Mouse (Mus musculus) cerebellum, adult 9-10 months (tissue): Measurements from ENCODE around the gene Skp2.
A peak's percentile ranks its signal among the peaks of the same experiment; 100 is the strongest.
"Not testable (repeated sequence)": the region's sequence is repeated elsewhere in the genome, so short reads cannot be mapped to it uniquely, and the experiment has no call there.

ENCODE experiments used
- DNase-seq: peaks from one replicate; pipeline ENCODE4 v3.0.0; 2022

The Skp2 gene

DNA sequence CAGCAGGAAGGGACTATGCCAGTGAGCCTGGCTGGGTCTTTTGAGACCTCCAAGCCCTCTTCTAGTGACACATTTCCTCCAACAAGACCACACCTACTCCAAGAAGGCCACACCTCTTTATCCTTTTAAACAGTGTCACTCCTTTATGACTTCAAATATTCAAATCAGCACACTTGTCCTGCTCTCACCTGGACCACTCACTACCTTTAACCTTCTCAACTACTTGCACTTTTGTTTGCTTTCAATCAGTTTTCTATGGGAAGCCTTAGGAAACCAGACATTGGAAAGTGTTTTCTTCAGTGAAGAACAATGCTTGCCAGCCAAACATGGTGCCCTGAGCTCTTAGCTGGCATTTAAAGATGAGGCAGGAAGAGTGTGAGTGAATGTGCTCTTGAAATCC is at the start of gene Skp2:
TSS of gene Skp2 (minus strand) at position 101 of the 400 bp plus-strand sequence.
- DNase-seq, result no peak

DNA sequence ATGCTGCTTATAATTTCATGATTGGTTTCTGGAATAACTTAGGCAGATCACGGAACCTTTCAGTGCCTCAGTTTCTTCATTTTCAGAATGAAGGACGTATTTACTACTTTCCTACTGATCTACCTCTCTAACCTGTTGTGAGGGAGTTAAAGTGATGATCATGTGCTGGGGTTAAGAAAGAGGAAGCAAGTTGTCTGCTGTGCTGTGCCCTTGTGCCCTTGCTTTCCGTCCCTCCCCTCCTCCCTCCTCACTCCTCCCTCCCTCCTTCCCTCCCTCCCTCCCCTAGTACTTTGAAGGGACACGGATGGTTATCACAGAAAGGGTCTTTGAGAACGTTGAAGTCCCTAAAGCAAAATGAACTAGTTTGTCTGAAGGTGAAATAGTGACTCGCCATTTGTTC is 43.2 kb upstream of the Skp2 start:
- DNase-seq, result no peak

DNA sequence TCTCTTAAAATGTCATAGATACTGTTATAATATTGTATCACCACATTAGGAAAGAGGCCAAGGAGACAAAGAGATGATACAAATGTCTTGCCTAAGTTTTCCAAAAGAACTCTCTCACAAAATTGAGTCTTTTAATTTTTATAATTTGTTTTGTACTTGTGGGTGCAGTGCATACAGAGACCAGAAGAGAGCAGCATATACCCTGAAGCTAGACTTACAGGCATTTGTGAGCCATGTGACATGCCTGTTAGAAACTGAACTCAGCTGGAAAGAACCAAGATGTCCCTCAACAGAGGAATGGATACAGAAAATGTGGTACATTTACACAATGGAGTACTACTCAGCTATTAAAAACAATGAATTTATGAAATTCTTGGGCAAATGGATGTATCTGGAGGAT is 37.5 kb upstream of the Skp2 start:
- not testable (repeated sequence) for DNase-seq

DNA sequence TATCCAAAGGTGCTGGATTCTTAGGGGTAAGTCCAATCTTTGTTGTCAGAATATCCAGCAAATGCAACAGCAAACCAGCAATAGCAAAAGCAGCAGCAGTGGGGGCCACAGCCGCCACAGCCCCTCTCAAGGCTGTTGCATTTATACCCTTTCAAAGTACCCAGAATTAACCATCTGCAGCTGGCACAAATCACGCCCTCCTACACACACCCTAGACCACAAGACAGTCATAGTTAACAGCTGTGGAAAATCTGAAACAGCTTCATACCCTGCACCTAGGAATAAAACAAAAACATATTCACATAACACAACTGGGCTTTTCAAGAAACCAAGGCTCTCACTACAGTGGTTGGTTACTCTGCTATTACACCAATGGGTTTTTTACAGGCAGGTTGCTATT is 34.6 kb upstream of the Skp2 start:
- no peak for DNase-seq

DNA sequence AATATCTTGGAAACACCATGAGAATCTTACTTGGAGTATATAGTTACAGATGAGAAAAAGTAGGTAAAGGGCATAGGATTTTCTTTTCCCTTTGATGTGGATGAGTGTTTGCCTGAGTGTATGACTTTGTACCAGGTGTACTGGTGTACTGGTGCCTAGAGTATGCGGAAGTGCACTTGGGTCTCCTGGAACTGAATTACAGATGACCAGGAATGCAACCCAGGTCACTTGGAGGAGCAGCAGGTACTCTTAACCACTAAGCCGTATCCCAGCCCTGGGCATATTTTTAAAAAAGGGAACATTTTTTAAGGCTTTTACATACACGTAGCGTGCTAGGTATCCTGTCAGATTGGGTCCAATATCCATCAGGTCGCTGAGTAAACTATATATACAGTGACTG is 28.8 kb upstream of the Skp2 start:
- no peak for DNase-seq

DNA sequence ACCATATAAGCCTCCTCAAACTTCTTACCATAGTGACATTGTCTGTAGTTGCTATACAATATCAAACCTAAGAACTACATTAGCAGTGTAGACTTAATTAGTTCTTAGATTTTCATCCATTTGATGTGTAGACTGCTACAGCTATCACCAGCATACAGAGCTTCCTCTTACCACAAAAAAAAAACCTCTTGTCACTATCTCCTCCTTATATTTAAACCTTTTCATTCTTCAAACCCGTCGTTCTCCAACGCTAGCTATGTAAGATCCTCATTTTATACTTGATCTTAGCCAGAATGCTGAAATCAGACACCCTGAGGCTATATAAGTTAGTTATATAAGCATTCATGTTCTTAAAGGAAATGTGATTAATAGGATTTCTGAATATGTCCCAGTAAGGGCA is 21.8 kb upstream of the Skp2 start:
- no peak for DNase-seq

DNA sequence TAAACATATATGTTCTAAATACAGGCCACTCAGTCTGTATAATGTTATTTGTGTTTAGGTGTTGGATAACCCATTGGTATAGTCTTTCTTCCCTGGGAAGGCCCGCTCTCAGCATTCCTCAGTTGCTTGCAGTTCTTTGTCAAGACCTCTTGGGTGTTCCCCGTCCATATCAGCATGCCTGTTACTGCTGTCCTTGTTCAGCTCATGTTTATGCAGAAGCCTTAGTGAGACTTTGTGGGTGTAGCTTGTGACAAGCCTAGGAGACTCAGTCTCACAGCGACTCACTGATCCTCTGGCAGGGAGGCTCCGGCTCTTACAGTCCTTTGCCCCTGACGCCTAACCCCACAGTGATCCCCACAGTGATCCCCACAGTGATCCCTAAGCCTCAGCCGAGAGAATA is 8.9 kb upstream of the Skp2 start:
- DNase-seq, result no peak

DNA sequence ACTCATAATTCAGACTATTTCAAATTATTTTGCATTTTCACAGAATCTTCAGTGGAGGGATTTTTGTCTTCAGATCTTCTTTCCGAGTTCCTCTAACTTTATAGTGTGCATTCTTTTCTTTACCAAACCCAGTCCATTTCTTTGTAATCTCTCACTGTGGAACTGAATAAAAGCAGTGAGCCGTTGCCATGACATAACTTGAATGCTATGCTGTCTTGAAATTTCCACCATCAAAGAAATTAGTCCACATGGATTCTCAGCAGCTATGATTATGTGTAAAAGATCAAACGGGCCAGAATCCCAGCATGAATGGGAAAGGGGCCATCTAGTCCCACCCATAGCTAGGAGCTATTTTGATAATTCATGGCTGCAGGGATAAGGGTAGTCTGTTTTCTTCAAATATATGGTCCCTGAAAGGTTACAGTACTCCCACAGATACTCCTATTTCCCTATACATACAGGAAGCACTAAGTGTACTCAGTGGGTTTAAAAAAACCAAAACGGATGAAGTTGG is 7.4 kb upstream of the Skp2 start:
- DNase-seq, result no peak

DNA sequence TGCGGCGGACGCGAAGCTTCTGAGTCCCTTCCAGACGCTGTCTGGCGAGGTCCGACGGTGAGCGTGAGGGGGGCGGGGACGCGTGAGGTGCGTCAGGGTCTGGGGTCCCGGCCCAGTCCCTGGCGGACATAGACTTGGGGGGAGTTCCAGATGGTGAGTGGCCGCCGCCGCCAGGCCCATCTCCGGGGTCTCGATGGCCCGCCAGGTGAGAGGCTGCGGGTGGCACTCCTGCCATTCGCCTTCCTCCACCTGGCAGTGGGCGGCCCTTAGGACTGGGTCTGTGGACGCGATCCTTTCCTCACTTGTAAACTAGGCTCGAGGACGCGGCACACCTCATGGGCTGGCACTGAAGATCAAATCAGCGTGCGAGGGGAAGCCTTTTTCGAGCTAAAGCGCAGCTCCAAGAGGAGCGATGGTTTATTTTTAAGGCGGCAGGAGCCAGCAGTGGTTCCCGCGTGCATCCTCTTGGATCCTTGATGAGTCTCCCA is 14.5 kb downstream of the Skp2 start:
- no peak for DNase-seq

DNA sequence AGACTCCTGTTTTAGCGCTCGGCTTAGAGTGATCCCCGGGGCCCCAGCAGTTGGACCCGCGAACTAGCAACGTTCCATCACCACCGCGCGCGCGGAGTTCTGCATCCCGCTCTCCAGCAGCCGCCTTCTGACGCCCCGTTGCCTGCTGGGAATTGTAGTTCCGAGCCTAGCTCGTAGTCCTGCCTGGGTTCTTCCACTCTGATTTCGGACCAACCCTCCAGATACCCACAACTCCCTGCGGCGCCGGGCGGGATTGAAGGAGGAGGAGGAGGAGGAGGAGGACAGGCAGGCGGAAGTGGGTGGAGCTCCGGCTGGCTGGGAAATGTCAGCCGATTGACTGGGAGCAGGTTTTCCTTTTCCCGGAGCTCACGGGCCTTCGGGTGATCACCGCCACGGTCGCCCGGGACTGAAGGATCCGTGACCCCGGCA is 15.0 kb downstream of the Skp2 start, which contains the start of gene Lmbrd2:
TSS of gene Lmbrd2 (plus strand) at position 299 of the 429 bp plus-strand sequence.
- DNase-seq, result peak; percentile 98

DNA sequence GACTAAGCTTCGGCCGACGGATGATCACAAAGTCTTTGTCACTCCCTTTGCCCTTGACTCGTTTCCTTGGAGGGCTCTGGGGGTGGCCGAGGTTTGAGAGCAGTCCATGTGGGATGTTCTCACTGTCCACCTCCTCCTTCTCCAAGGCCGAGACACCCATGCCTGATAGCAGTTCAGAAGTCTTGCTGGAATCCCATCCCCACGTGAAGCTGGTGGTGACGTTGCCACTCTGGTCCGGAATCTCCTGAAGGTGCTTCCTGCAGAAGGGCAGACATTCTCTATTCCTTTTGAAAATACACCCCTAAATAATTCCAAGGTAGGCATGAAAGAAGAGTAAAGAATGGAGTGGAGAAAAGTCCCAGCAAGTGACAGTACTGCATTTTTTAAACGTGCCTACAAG is 15.8 kb downstream of the Skp2 start:
- DNase-seq, result peak; percentile 56

DNA sequence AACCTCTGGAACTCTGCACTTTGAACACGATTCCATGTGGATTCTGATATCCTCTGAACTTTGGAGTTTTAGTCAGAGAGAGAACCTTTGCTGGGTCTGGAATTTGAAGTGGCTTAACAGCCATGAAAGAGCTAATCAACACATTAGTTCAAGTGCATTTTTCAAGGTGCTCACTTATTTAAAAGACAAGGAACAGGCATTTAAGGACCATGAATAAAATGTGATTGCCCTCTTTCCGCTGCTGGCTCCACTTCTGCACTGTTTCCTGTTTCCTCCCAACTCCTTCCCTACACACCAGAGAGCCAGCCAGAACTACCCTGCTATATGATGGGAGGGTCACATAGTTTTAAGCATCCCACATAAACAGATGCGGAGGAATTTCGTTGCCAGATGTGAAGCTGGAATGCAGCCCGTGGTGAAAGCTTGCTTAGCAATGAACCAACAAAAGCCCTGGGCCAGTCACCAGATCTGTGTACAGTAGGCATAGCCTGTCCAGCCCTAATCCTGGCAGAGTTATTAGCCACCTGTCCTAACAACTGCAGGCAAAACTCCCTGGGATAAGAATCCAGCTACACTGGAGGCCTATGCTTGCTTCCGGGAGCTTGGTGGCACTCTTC is 20.2 kb downstream of the Skp2 start:
- DNase-seq, result no peak

DNA sequence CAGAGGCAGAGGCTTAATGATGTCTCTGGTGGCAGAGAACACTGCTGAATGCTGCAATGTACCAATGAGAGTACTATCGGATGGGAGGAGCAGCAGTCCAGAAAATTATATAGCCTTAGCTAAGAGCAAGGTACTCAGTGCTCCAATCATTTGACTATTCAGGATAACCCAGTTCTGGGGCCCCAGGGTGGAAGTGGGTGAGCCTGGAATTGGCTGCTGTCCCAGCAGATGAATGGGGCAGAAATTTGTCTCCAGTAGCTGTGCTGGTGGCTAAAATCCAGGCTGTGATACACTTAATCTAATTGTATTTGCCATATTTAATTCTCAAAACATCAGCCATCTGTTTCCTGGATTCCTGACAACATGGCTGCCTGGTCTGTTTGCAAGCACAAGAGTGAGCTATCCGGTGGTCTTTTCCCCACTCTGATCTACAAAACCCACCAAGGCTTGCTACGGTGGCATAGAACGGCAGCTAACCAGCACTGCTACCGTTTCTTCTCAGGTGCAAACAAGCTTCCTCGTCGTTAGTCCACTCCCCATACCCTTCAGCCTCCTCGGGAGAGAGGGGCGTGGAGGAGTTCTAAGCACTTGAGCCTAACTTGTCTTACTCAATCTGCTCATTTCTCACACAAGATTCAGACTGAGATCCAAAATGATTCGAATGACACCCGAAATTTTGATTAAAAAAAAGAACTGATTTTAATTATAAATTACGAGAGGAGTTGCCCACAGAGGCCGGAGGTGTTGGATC is 22.4 kb downstream of the Skp2 start:
- DNase-seq, result peak; percentile 65

DNA sequence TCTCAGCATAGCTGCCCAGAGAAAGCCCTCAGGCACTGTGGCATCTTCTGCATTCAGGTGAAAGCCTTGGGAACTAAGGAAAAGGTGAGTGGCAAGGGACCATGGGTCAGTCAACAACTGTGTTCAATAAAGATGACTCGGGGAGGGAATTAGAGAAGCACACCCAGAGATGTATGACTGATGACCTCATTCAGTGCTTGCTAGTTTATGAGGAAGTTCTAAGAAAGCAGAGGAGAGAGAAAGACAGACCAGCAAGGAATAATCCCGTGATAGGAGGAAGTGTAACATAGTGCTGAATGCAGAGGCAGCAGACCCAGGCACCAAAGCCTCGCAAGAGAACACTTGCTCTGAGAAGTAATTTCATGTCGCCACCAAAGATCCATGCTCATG is 23.7 kb downstream of the Skp2 start:
- no peak for DNase-seq

DNA sequence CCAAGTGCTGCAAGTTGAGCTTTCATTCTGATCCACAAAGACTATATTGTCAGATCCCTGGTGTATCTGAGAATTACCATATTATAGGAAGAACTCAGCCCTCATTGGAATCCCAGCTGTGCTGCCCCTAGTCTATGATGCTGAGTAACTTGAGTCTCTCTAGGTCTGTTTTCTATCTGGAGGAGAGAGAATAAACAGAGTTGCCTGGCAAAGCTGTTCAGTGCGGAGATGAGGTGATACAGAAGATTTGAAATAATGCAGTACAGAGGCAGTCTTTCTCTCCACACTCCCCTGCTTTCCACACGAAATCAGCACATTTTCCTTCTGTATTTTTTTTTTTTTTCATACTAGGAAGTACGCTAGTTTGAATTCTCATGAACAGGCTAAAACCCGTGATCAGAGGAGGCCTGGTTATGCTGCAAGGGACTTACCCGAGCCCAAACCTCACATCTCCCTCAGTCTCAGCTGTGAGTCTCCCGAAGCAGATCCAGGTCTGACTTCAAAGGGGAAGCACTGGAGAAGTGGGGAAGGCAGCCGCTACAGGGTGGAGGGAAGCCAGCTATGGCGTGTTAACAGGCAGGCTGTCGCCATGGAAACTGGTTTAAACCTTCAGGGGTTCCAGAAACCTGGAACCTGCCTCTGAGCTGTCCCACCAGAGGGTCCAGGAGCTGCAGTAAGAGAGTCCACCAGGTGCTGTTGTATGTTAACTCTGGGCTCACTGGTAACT is 24.3 kb downstream of the Skp2 start:
- DNase-seq, result no peak

DNA sequence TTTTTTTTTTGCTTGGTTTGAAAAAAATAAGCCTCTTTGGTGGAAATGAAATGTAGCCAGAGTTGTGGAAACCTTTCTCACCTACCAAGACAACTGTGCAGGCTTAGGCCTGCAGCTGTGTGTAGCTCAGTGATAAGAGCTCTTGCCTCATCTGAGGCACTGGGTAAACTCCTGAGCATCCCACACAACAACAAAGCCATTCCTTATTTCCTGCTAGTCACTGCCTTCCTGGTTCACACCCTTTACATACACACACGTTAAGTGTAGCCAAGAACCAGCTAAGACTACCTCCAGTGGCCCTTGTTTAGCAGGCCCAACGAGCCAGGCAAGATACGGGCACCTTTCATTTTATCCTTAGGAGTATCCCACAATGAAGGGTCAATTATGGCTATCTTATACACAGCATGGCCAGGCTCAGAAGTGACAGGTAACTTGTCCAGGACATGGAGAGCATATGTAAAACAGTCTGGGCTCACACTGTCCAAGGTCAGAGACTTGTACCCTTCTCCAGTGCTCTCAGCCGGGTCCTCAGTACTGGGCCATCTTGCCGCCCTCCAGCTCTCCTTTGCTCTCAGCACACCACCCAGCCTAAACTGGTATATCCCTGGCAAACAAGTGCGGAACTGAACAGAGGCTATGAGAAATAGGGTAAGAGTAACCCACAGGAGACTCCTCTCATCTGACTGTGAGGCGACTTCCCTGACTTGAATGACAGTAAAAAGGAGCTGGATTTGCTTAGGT is 28.0 kb downstream of the Skp2 start:
- no peak for DNase-seq

DNA sequence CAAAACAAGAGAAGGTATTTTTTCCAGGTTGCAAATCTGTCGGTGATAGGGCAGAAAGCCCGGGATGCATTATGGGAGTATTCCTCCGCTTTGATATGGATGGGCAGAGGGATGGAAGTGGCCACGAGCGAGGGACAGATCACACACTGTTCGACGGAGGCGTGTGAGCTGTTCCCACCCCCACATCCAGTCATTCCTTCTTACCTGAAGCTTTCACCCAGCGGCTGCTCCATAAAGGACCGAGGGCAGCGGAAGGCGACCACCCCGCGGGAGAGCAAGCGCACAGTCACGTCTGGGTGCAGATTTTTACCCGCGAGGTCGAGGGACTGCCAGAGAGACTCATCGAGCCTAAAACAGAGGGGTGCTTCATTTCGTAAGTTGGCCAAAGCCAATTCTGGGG is 30.4 kb downstream of the Skp2 start:
- no peak for DNase-seq

DNA sequence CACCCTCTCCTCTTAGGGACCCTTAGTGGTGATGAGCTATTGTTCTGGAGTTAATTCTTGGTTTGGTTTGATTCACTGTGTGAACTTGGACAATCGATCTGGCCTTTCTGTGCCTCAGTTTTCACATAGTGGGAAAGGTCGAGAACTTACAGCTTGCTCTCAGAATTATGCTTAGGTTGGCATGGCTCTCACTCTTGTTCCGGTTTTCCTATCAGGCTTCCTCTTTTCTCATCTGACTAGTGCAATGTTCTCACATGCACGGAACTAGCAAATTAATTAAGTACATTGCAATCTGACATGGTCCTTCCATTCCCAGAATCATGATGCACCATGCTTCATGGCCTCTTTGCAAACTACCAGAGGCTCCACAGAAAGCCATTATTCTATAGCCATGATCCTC is 32.2 kb downstream of the Skp2 start:
- DNase-seq, result no peak

DNA sequence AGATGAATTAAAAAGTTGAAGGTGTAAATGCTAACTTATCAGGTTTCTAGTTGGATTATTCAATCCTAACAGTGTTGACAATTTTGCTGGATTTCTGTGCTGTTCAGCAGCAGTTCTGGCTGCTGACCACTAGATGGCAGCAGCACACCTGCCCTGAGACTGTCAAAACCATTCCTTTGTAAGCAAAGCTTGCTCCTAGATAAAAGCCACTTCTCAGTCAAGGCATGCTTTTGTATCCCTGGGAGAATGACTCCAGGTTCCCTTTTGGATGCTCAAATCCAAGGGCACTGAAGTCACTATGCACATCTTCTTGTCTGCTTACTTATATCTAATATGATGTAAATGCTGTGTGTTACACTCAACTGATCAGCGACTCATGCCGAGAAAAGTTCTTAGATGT is 35.1 kb downstream of the Skp2 start:
- peak; percentile 52 for DNase-seq

DNA sequence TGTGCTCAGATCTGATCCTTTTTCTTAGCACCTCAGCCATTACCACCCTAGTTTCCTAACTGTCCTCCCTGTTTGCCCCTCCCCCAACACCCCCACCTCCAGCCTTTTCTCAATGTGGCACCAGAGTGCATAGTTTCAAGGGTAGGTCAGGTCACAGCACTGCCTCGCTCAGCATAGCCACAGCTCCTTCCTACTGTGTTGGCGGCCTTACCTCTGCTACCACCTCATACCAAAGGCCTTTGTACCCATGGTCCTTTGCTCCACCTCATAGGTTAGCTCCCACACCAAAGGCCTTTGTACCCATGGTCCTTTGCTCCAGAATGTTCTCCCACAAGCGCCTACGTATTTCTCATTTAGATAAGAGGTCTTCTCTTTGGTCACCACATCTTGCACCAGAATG is 36.4 kb downstream of the Skp2 start:
- no peak for DNase-seq

DNA sequence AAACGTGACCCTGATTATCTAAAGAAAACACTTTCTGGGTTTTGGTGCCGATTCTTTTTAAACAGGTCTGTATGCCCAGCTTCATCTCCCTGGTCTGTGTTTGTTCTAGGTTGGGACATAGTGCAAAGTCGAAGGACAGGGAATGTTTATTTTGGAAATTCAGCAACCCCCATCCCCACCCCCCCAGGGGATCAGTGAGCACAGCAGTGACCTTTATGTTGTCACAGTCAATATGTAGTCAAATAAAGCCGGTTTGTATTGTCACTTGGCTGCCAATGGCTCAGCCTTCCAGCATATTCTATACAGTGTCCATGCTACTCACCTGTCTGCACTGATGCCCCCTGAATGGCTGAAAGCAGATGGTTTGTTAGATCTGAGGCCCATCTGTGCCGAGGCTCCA is 40.6 kb downstream of the Skp2 start:
- no peak for DNase-seq

DNA sequence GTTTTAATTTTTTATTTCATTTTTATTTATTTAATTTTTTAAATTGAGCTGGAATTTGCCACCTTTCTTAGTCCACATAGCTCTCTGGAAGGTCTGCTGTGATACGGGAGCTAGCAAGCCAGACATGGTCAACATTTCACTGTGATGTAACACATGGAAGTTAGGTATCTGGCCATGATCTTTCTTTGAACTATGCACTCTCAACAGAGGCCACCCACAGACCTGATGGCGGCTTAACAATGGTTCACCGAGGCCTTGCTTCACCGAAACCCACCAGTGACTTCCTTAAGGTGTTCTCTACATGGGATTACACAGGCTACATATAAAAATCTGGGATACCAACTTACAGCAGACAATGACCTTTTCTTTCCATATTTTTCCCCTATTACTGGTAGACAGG is 41.1 kb downstream of the Skp2 start:
- no peak for DNase-seq

DNA sequence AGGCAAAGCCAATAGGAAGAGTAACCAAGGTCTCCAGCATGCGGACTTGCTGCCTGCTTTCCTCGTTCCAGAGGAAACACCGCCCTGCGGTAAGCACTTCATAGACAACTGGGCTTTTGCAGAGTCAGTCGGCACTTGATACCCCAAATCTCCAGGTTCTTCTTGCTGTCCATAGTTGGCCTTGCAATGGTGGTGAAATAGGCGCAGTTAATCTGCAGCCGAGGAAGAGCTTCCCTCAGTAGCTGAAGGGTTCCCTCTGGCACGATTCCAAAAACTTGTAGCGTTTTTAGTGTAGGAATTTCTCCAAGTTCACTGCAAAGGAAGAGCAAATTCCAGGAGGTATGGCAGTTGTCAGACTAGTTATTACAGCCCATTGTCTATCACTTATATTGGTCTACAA is 41.7 kb downstream of the Skp2 start:
- DNase-seq, result no peak
